Mouse (Mus musculus) kidney, adult 9 months (tissue): ENCODE measurements around the gene Mpv17l2.

Source experiments
- DNase-seq: peaks from one replicate; pipeline ENCODE4 v3.0.0; 2022

The Mpv17l2 gene

DNA sequence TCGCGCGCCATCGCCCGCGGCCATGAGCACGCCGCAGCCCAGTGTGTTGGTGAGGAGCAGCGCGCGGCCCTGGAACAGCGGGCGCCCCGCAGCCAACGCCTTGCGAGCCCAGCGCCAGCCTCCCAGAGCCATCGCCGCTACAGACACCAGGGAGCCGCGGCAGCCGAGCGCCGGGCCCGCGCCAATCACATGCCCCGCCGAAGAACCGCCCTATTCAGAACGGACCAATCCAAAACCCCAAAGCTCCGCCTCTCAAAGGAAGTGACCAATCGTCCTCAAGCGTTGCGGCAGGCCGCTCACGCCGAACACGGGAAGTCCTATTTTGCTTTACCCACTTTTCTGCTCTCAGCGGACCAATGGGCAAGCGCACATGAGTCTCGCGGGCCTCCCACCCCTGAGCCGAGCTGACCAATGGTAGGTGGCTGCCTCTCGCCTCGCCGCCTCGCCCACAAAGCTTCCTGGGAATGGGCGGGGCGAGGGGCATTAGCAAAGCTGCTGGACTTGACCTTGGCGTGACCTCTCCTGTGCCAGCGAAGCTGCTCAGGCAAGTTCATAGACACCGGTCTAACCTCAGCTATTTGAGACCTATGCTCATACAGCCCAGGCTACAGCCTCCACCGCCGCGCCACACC lies at the start of gene Mpv17l2:
TSS of gene Mpv17l2 (minus strand) at position 172 of the 632 bp plus-strand sequence.
- DNase-seq: peak; percentile 99

DNA sequence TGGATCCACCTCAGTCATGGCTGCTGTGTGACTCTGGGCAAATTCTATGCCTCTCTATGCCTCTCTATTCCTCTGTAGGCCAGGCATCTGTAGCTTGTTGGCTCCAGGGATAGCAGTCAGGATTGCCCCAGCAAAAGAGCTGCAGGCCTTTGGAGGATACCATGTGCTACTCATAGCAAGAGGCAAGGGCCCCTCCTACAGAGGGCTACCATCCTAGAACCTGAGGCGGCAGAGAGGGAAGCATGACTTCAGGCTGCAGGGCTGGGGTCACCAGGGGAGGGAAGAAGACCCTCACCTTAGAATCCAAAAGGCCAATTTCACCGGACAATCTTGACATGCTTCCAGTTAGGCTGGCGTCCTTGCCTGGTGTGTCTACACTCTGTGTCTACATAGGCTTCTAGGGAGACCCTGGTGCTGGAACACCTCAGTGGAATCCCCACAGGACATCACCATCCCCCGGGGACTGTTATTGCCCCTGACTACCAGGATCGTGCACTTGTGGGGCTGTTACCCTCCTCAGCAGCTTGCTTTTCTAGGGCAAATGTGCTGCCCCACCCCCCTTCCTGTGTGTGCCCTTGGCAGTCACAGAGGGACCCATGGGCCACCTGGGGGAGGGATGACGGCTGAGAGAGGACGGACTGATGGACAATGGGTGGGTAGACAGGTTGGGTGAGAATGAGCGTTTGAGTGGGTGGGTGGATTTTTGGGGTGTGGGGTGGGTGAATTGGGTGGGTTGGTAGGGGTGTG lies 48.4 kb upstream of the Mpv17l2 start:
- DNase-seq: no peak

DNA sequence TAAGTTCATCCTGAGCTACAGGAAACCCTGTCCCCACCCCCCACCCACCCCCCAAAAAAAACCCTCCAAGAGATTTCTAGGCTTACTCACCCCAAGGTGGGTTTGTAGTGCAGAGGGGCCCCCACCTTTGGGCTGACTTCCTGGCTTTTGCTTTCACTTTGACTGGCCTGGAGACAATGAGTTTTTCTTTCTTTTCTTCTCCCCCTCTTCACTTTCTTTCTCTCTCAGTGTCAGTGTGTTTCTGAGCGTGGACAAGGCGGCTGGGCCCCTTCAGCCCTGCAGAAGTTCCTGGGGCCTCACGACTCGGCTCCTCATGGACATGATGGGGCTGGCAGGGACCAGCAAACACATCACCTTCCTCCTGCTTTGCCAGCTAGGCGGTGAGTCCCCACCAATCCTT lies 47.5 kb upstream of the Mpv17l2 start, which contains the start of gene Il12rb1:
TSS of gene Il12rb1 (plus strand) at position 211 of the 400 bp plus-strand sequence.
- DNase-seq: no peak

DNA sequence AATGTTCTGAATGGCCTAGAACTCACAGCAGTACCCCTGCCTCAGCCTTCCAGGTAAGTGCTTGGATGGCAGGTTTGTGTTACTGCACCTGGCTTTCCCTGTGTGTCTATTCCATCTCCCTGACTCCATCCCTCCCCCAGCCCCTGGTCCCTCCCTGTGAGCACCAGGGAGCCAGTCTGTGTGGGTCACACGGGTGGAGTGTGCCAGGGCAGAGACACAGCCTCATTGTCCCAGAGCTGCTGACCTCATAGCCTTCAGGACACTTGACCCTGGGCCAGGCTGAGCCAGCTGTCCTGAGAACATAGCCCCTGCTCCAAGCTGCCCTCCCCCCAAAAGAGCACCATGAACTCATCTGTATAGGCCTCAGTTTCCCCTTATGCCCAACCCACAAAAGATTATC lies 46.6 kb upstream of the Mpv17l2 start:
- no peak for DNase-seq

DNA sequence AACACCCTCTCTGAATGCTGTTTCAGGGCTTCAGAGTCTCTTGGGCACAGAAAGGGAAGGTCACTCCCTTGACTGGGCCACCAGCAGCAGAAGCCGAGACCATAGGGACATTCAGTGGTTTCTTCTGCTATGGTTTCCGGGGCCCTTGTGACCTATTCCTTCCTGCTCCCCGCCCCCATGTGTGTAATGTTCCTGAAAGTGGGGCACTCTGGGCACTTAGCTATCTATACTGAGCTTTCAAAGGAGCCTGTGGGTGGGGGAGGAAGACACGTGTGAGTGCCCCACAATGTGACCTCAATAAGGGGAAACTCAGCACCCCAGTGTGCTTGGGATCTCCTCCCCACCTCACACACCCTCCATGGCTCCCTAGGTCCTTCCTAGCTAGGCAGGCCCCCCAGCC lies 45.8 kb upstream of the Mpv17l2 start:
- peak; percentile 45 for DNase-seq

DNA sequence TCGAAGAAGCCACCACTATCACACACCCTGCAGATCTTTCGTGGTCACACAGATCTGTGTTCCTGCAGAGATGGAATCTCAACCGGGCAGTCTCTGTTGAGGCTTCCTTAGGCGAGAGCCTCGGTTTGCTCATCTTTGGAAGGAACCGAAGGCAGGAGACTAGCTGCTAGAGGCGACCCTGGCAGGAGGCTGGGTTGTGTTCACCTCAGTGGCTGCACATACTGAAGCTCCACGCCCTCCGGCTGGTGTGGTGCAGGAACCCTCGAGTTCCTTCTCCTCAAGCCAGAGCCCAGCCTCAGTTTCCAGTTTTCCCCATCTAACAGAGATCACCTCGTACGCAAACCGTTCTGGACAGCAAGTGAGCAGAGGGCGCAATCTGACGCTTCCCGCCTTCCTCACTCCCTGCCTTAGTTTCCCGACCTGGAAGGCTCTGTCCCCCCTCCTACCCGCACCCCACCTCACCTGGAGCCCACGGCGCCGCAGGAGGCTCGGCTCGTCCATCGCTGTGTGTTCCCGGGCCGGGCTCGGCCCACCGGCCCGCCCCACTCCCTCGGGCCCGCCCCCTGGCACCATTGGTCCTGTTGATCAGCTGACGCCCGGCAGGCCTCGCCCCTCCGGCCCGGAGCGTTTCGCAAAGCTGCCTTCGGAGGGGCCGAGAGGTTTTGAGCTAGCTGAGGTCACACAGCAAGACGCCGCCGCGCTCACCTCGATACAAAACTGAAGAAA lies 43.9 kb upstream of the Mpv17l2 start, which contains the start of gene Mast3:
TSS of gene Mast3 (minus strand) at position 574 of the 726 bp plus-strand sequence.
- peak; percentile 85 for DNase-seq

DNA sequence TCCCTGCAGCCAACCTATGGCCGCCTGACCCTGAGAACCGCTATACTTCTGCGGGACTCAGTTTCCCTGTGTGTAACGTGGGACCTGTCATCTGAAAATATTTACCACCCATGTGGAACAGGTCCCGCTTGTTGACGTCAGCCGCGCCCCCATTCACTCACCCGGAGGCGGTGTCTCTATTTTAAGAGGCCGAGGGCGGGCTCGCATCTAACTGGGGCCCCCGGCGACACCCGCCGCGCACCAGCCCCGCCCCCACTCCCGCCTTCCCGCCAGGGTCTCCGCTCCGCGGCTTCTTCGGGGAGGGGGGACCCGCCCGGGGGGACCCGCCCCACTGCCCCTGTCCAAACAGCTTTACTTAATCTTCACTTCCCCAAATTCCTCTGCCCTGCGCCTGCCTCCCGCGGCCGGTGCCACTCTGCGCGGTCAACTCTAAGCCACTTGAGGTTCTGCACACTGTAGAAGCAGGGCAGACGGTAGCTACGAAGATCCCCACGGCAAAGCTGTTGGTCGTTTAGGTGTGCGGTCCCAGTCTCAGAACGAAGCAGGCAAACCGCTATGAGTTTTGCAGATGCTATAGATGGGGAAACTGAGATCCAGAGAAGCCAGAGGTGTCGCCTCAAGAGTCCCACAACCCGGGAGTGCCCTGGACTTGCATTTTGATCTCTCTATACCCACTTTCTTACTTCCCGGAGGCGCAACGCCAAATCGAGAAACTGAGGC lies 43.2 kb upstream of the Mpv17l2 start:
- peak; percentile 45 for DNase-seq

DNA sequence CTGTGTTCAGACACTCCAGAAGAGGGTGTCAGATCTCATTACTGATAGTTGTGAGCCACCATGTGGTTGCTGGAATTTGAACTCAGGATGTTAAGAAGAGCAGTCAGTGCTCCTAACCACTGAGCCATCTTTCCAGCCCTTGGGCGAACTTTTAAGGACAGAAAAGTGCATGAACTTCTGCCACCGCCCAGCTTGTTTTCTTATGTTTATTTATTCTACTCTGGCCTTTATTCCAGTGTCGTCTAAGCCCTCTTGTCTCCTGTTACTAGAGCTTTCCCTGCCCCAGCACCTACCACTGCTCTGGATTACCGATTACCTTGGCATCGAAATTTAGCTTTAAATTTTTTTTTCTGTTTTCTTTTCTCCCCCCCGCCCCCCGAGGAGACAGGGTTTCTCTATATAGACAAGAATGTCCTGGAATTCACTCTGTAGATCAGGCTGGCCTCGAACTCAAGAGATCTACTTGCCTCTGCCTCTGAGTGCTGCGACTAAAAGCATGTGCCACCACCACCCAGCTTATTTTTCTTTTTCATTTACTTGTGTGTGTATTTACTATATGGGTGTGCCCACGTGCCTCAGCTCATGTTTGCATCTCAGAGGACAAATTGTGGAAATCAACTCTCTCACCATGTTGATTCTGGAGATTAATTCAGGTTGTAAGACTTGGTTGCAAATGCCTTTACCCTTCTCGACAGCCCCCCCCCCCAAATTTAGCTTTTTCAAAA lies 42.2 kb upstream of the Mpv17l2 start:
- DNase-seq: no peak

DNA sequence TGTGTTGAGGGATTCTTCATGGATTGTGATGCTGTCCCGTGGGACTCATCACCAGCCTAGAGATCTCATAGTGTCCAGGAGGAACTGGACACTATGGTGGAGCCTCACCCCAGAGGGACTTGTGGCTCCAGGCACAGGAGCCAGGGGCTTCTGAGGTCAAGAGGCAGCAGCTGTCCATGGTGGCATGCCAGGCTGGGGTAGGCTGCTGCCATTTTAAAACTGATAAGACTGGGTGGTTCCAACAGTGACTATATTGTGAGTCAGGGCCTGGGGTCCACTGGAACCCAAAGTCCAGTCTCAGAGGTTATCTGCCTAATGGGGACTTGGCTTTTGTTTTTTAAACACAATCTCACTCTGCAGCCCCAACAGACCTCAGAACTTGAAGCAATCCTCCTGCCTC lies 41.1 kb upstream of the Mpv17l2 start:
- DNase-seq: no peak

DNA sequence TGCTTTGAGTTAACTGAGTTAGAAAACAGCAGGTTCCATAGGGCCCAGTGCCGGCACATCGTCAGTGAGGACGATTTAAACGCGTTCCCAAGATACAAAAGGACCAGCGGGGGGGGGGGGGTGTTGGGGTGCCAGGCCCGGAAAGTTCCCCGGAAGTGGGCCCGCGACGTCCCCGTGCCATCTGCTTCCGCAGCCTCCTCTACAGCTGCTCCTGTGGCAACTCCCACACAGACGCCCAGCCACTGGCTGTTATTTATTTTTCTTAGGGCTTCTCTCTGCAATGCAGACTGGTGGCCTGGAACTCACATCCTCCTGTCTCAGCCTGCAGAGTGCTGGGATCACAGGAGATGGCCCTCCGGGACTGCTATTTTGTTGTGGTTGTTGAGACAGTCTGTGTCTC lies 40.4 kb upstream of the Mpv17l2 start:
- DNase-seq: no peak

DNA sequence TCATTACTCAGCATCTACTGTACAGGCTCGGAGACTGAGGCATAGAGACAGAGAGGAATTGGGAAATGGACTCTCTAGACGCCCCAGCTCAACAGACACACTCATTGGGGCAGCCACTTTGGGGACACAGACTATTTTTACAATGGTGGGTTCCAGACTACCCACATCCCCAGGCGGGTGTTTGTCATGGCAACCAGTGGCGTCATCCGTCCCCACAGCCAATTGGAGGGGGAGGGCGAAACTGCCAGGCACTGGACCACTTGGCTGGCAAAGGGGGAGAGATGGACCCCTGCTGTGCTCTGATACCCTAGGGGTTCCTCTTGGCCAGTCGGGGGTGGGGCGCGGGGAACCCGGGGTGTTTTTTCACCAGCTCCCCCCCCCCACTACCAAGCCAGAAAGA lies 39.9 kb upstream of the Mpv17l2 start:
- DNase-seq: no peak

DNA sequence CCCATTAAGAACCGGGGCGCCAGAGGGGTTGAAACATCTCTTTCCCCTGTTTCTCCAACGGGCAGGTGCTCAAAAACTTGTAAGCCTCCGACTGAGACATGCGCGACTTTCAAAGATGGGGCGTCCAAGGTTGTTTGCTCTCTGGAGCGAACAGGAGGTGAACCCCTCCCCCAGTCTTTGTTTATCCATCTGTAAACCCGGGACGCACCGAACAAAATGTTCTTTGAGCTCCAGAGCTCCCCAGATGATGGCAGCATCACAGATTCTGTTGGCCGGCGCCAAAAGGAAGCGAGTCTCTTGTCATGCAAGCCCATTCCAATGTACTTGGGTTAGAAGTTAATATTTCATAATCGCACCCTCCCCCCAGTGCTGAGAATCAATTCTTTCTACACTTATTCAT lies 37.5 kb upstream of the Mpv17l2 start:
- DNase-seq: peak; percentile 92

DNA sequence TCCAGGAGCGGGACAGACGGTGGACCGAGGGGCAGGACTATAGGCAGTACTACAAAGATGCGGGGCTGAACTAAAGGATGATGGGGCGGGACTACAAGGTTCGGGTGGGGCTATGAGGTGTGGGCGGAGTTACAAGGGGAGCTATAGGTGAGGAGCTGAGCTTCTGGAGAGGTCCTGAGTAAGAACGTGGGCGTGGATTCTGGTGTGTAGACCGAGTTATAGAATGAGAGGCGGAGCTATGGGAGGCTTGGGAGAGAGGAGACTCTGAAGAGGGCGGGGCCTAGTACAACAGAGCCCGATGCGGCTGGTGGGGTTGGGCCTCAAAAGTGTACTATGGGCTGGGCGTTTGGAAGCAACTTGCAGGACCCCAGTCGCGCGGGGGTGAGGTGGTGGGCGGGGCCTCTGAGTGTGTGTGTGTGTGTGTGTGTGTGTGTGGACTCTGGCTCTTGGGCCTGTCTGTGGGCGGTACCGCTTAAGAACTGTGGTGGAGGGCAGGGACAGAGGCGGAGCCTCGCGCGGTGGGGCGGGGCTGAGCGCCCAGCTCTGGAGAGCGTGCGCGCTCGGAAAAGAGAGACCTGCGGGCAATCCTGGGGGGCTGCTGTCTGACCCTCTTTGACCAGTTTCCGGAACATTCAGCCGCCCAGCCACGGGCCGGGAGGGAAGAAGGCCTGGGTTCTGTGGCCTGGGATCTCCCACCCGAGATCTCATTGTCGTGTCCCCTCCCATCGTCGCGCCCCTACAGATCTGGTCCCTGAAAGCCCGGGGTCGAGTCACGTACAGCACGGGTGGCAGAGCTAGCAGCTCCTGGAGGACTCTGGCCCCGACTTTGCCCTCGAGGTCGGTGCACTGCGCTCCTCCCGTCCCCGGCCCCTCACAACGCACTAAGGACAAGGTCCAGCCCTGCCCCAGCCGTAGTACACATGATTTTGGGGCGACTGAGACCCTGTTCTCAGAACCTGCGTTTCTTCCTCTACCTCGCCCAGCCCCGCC lies 36.6 kb upstream of the Mpv17l2 start:
- DNase-seq: peak; percentile 96

DNA sequence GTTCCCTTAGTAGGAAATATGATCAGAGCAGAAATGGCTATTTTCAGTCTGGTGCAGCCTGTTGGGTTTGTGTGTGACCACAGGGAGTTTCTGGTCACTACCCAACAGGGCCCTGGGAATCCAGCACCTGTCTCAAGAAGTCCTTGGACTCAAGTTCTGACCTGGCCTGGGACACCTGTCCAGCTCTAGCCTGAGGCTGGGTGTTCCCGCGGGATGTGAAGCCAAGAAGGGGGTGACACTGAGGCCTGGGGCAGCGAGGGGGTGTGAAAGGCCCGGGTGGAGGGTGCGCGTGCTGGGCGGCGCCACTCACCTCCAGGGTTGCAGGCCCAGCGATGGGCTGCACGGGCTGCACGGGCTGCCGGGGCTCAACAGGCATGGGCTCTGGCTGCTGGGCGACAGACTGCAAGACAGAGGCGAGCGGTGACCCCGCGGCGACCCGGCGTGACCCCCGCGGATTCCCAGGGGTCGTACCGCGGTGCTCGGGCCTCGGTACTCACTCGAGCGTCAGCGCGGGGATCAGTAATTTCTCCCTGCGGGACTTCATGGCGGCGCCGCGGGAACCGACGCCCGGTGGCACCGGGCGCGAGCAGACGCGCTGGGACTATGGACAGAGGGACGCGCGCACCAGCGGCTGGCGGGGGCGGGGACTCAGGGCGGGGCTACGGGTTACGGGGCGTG lies 35.8 kb upstream of the Mpv17l2 start:
- DNase-seq: no peak

DNA sequence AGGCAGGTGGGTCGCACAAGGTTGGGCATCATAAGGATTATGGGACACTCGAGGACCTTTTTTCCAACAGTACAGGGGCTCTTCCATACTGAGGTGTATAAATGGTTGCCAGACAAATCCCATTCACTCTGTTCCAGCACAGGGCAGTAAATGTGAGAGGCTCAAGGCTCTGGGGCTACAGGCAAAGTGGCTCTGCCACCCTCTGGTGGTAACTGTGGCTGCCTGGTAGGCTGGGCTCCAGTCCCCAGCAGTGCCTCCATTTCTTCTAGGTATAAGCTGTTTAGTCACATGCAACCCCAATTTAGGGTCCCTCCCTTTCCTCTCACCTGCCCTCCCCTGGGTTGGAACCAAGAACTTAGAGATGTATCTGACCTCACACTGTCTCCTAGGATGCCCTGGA lies 34.6 kb upstream of the Mpv17l2 start:
- no peak for DNase-seq

DNA sequence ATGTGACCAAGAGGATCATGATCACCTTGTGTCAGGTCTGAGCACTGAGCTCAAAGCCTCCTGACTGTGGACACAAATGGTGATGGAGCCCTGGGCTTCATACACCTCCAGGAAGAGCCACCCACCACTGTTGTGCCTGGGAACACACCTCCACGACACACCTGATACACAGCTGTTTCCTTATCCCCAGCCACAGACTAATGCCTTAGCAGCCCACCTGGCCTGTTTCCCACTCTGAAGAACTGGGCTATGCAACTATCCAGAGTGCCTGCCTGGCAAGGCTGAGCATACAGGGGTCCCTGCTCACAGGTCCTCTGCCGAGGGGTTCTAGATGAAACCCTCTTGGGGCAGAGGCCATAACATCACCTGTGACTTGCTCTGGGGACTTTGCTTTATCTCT lies 33.5 kb upstream of the Mpv17l2 start:
- DNase-seq: no peak

DNA sequence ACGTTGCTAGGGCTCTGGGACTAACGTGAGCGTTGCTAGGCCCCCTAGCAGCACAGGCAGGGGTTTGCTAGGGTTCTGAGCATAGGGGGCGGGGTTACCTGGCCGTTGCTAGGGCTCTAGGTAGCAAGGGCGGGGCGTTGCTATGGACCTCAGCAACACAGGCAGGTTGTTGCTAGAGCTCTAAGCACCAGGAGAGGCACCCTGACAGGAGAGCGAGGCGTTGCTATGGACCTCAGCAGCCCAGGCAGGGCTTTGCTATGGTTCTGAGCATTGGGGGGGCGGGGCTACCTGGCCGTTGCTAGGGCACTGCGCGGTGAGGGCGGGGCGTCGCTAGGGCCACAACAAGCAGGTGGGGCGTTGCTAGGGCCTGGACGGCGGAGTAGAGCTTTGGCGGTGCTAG lies 32.0 kb upstream of the Mpv17l2 start:
- peak; percentile 94 for DNase-seq

DNA sequence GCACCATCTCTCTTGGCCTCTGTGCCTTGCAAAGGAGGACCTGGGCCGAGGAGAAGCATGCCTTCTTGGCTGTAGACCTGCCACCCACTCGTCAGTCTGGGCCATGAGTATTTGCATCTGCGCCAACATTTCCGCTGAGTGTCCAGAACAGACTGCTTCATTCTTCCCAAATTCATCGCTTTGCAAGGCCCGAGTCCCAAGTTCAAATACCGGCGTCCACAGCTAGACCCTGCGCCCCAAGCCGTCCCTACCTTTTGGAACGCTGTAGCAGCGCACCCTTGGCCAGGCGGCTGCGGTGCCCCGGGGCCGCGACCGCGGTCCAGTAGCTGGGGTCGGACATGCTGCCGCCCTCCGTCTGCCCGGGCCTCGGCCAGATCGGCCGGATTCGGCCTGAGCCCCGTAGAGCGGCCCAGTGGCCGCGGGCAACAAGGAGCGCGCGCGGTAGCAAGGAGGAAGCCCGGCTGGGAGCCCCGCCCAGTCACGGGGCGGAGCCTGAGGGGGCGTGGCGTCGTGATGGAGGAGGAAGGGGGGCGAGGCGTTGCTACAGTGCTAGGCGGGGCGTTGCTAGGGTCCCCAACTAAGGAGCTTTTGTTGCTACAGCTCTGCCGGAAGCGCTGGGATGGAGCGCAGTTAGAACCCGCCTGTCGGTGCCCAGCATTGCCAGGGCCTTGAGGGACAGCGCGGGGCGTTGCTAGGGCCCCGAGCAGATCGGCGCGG lies 31.4 kb upstream of the Mpv17l2 start:
- DNase-seq: peak; percentile 98

DNA sequence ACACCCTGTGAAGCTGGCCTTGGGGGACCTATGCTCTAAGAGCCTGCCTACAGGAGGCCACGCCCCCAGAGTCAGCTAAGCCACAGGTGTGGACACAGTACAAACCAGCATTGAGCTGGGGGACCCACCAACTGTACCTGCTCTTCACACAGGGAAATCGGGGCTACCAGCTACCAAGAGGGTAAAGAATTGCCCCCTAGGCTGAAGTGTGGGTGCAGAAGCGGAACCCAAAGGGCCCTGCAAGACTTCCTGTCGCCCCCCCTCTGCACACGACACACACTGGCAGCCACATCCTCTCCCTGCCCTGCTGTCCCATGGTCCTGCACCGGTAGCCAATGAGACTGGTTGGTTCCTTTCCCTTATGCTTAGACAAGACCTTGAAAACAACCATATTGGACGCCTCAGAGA lies 30.6 kb upstream of the Mpv17l2 start:
- peak; percentile 50 for DNase-seq

DNA sequence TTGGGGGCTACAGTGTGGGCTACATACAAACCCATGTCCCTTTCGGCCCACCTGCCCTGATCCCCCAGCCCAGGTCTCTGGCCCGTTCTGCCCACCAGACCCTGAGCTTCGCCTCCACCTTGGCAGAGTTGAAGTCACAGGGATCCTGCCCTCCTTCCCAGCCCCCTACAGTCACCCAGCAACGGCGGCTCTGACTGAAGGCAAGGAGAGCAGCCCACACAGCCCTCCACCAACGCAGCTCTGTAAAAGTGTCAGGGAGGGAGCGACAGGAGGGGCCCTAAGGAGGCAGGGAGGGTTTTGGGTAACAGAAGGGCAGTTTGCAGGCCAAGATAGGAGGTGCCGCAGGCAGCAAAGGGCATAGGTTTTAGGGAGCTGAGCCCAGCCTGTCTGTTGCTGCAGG lies 30.1 kb upstream of the Mpv17l2 start:
- no peak for DNase-seq
